Mouse (Mus musculus): ENCODE measurements around the gene Klhdc8a. TPM values are rescaled to one million over a fixed set of nuclear protein-coding genes. Genes with fewer than 3 reads are reported as not detected.

The Klhdc8a gene
- polyA plus RNA-seq, 1 experiment from 2014 or later, result 0.06 TPM

GRCm38 (mm10) chr1:132310754-132311153 lies 12.3 kb downstream of the Klhdc8a start:
- ATAC-seq, result no peak
- no peak overlapping the region for H3K4me3 ChIP-seq
- no peak overlapping the region for H3K9ac ChIP-seq
- no peaks in the 10 kb centered on the region for H3K36me3 ChIP-seq
- H3K27me3 ChIP-seq (replicated peaks), result peaks cover 58% of the 10 kb centered on the region
- 66% methylated on average over 7 of the region's 7 CpGs for WGBS (ENCODE audit: insufficient replicate concordance)
- no peaks in the 10 kb centered on the region for H3K9me3 ChIP-seq (replicated peaks)
- peaks cover 7% of the 10 kb centered on the region for H3K4me1 ChIP-seq
- no peak overlapping the region for H3K4me2 ChIP-seq
- no peak overlapping the region for H3K27ac ChIP-seq

GRCm38 (mm10) chr1:132311174-132311859 lies 12.9 kb downstream of the Klhdc8a start:
- Histone ChIP-seq H3K9ac (no peak overlapping the region), H3K4me2 (no peak overlapping the region), H3K9me3 (replicated peaks) (no peaks in the 10 kb centered on the region), H3K36me3 (no peaks in the 10 kb centered on the region), H3K4me1 (peaks cover 13% of the 10 kb centered on the region), H3K27me3 (replicated peaks) (peaks cover 63% of the 10 kb centered on the region), H3K4me3 (no peak overlapping the region), H3K27ac (no peak overlapping the region)
- no peak for ATAC-seq
- 33% methylated on average over 10 of the region's 10 CpGs for WGBS (ENCODE audit: insufficient replicate concordance)

- H3K4me3 ChIP-seq, result no peak overlapping the region
- no peaks in the 10 kb centered on the region for H3K36me3 ChIP-seq
- H3K27me3 ChIP-seq (replicated peaks), result peaks cover 69% of the 10 kb centered on the region
- 28% methylated on average over 2 of the region's 2 CpGs for WGBS (ENCODE audit: insufficient replicate concordance)
- H3K9ac ChIP-seq, result no peak overlapping the region
- ATAC-seq, result no peak
- H3K4me1 ChIP-seq, result peaks cover 17% of the 10 kb centered on the region
- no peaks in the 10 kb centered on the region for H3K9me3 ChIP-seq (replicated peaks)
- H3K27ac ChIP-seq, result no peak overlapping the region
- no peak overlapping the region for H3K4me2 ChIP-seq
Observed at GRCm38 (mm10) chr1:132312043-132312442, 13.6 kb downstream of the Klhdc8a start.

DNA sequence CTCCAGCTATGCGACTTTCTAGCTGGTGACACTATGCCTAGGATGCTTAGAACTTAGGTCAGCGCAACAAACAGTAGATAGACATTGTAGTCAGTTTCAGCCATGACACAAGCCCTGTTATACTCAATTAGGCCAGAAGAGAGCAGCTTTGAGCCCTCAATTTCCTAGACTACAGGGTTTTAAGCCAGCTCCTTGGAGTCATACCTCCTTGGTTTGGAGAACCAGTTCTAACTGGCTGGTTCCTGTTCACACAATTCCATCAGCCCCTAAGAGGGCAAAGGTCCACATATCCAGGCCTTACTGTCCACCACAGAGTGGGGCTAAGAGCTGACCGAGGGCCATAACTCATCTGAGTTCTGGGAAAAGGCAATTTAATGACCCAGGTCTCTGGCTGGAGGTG lies 14.3 kb downstream of the Klhdc8a start:
- Histone ChIP-seq H3K4me3 (no peak overlapping the region), H3K4me1 (peaks cover 20% of the 10 kb centered on the region), H3K36me3 (no peaks in the 10 kb centered on the region), H3K27me3 (replicated peaks) (peaks cover 69% of the 10 kb centered on the region), H3K9me3 (replicated peaks) (no peaks in the 10 kb centered on the region), H3K27ac (no peak overlapping the region), H3K4me2 (no peak overlapping the region), H3K9ac (no peak overlapping the region)
- peak; percentile 8; the same call in 1 of the 2 replicates for ATAC-seq
- WGBS (ENCODE audit: insufficient replicate concordance), result 43% methylated on average over 3 of the region's 3 CpGs

GRCm38 (mm10) chr1:132315889-132316624 lies 17.6 kb downstream of the Klhdc8a start, which contains the start of gene Nuak2:
TSS of gene Nuak2 (plus strand) at chr1:132316126.
- under 1% methylated on average over 67 of the region's 67 CpGs for WGBS (ENCODE audit: insufficient replicate concordance)
- H3K36me3 ChIP-seq, result no peaks in the 10 kb centered on the region
- H3K27ac ChIP-seq, result no peak within 1 kb of the TSS
- peak within 1 kb of the TSS; percentile 58 for H3K4me3 ChIP-seq
- ATAC-seq, result peak; percentile 84
- H3K9me3 ChIP-seq (replicated peaks), result no peaks in the 10 kb centered on the region
- H3K9ac ChIP-seq, result peak within 1 kb of the TSS; percentile 59
- peaks cover 29% of the 10 kb centered on the region for H3K4me1 ChIP-seq
- H3K4me2 ChIP-seq, result peak within 1 kb of the TSS; percentile 85
- H3K27me3 ChIP-seq (replicated peaks), result peaks cover 66% of the 10 kb centered on the region

DNA sequence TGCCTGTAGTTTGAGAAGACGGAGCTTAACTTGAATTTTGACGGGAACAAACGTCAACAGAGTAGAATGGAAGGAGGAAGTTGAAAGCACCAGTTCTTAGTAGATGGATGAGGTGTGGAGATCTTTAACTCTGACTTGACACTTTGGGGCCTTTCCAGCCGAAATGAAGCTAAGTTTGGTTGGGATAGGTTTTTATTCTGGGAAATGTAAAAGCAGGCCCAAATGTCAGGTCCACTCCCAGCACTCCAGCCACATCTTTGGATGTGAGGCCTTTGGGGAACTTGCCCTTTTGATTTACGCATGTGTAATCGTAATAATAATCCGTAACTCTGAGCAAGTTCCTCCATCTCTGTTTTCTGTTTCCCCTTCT lies 18.2 kb downstream of the Klhdc8a start:
- ATAC-seq, result no peak
- no peaks in the 10 kb centered on the region for H3K9me3 ChIP-seq (replicated peaks)
- peak overlapping the region; percentile 58 for H3K4me3 ChIP-seq
- peak overlapping the region; percentile 59; the same call in 1 of the 2 replicates for H3K9ac ChIP-seq
- H3K36me3 ChIP-seq, result no peaks in the 10 kb centered on the region
- peaks cover 29% of the 10 kb centered on the region for H3K4me1 ChIP-seq
- H3K27me3 ChIP-seq (replicated peaks), result peaks cover 62% of the 10 kb centered on the region
- H3K4me2 ChIP-seq, result peak overlapping the region; percentile 85
- no peak overlapping the region for H3K27ac ChIP-seq
- WGBS (ENCODE audit: insufficient replicate concordance), result 35% methylated on average over 7 of the region's 7 CpGs

DNA sequence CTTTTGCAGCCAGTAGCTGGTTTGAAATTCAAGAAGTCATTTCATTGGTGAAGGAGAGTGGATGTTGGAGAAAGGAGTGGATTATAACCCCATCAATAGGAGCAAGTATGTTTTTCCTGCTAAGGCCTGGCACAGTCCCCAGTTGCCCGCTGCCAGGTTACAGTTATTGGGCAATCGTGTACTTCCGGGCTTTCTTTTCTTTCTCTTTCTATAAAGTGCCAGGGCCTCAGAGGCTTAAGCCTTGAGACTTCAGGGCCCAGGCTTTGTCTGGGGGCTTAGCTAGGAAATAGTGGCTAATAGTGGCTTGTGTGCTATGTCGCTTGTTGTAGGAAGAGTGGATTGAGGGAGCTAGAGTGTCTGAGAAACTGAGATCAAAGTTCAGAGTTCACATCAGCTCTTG lies 19.0 kb downstream of the Klhdc8a start:
- H3K4me3 ChIP-seq, result no peak overlapping the region; the same call in 1 of the 2 replicates
- H3K9ac ChIP-seq, result no peak overlapping the region
- H3K9me3 ChIP-seq (replicated peaks), result no peaks in the 10 kb centered on the region
- 74% methylated on average over 4 of the region's 4 CpGs for WGBS (ENCODE audit: insufficient replicate concordance)
- H3K27me3 ChIP-seq (replicated peaks), result peaks cover 58% of the 10 kb centered on the region
- no peak overlapping the region for H3K27ac ChIP-seq
- H3K4me2 ChIP-seq, result peak overlapping the region; percentile 34
- no peak for ATAC-seq
- H3K36me3 ChIP-seq, result no peaks in the 10 kb centered on the region
- peaks cover 26% of the 10 kb centered on the region for H3K4me1 ChIP-seq

DNA sequence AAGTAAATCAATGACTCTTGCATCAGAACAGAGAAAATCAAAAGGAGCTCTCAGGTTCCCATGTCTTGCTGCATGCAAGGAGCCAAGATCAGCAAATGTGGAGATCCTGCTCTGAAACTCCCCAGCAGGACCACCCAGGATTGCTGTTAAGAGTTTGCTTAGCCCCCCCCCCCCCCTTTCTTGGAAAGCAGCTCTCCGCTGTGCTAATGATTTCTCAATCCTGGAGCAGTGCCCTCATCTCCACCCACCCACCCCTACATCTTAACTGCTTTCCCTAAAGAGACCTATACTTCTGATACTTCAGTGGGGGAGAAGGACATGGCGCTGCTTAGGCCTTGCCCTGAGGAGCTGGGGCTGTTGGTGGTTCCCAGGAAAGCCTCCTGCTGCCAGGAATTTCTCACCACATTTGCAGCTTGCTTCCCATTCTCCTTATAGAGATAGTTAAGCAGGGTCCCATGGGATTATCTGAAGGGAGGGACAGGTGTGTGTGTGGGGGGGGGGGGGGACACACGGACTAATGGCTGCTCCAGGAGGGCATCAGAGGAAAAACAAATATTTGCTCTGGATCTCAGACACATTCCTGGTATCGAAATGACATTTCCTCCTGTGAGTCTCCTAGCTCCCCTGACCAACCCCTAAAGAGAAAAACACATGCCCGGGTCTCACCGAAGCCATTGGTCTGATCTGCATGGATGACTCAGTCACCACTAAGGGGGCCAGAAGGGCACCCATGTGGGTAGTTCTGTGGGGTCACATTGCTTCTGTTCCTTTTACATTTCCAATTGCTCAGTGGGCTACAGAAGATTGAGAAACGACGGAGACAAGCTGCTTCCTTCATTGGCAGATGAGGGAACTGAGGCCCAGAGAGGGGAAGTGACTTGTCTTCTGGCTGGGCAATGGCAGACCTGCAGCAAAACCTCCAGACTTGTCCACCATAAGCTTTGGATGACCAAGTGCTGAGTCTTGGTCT lies 19.8 kb downstream of the Klhdc8a start:
- H3K27me3 ChIP-seq (replicated peaks), result peaks cover 58% of the 10 kb centered on the region
- H3K4me2 ChIP-seq, result peak overlapping the region; percentile 34; the same call in 1 of the 2 replicates
- WGBS (ENCODE audit: insufficient replicate concordance), result 38% methylated on average over 8 of the region's 8 CpGs
- ATAC-seq, result no peak
- H3K9ac ChIP-seq, result no peak overlapping the region
- H3K36me3 ChIP-seq, result no peaks in the 10 kb centered on the region
- H3K27ac ChIP-seq, result no peak overlapping the region
- peaks cover 29% of the 10 kb centered on the region for H3K4me1 ChIP-seq
- H3K9me3 ChIP-seq (replicated peaks), result no peaks in the 10 kb centered on the region
- H3K4me3 ChIP-seq, result no peak overlapping the region

DNA sequence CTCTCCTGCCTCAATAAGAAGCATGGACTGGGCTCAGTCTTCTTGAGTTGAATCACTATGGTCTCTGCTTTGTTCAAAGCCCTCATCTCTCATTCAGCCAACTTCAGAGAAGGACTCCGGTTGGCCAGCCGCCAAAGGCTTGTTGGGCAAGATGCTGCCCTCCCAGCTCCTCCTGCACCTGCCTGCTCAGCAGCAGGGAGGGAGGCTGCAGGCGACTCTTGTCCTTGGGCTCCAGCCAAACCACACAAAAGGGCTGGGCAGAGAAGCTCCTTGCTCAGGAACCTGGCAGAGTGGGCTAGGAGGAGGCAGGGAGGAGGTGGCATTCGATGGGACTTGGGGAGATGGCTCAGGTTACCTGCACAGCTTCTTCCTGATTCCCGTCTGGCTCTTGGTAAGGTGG lies 20.8 kb downstream of the Klhdc8a start:
- Histone ChIP-seq H3K4me2 (no peak overlapping the region), H3K9me3 (replicated peaks) (no peaks in the 10 kb centered on the region), H3K4me1 (peaks cover 29% of the 10 kb centered on the region), H3K36me3 (no peaks in the 10 kb centered on the region), H3K4me3 (no peak overlapping the region), H3K27ac (no peak overlapping the region), H3K27me3 (replicated peaks) (peaks cover 54% of the 10 kb centered on the region), H3K9ac (no peak overlapping the region)
- 57% methylated on average over 5 of the region's 5 CpGs for WGBS (ENCODE audit: insufficient replicate concordance)
- ATAC-seq, result no peak

DNA sequence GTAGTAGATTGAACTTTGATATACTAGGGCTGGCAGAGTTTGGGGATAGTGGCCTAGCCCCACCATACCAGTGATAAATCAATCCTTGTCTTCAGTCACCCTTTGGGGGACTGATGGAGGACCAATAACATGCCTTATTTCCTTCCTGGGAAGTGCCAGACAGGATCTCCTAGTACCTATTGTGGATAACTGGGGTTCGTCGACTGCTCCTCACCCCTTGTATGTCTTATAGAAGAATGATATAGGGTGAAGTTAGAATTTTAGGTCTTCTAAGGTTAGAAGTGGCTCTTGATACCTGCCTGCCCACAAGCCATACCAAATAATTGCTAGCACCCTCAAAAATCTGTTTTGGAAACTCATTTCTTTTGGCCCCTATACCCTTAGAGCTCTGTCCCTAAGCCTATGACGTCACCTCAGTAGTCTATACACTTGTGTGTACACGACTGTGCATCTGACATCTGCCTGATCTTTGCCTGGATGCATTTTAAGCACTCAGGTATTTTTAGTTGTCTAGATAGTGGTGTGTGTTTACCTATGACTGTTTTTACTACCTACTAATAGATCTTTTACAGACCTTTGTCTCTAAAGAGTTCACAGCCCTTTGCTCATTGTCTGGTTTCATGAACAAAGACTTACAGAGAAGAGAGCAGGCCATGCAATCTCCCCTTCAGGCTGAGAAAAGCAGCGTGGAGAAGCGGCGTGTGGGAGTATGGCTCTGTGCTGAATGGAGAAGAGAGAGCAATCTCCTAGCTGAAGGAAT lies 23.6 kb downstream of the Klhdc8a start:
- no peaks in the 10 kb centered on the region for H3K36me3 ChIP-seq
- no peak overlapping the region for H3K4me2 ChIP-seq
- ATAC-seq, result no peak
- no peak overlapping the region for H3K27ac ChIP-seq
- H3K27me3 ChIP-seq (replicated peaks), result peaks cover 27% of the 10 kb centered on the region
- no peak overlapping the region for H3K4me3 ChIP-seq
- H3K9ac ChIP-seq, result no peak overlapping the region
- H3K9me3 ChIP-seq (replicated peaks), result no peaks in the 10 kb centered on the region
- H3K4me1 ChIP-seq, result peaks cover 18% of the 10 kb centered on the region
- 62% methylated on average over 7 of the region's 7 CpGs for WGBS (ENCODE audit: insufficient replicate concordance)
